Mouse (Mus musculus): ENCODE measurements at regions not wholly inside any gene's neighbourhood (a gene's known extent, or its start where the extent isn't known, plus 50 kb on each side); places are given as distances from the start of the nearest gene placed in this dataset.

- no peak for DNase-seq
Measured at GRCm38 (mm10) chr6:143287322-143287721, 120.3 kb downstream of the Etnk1 start.

- DNase-seq = no peak
Measured at GRCm38 (mm10) chr6:143288491-143289130, 121.6 kb downstream of the Etnk1 start.

GRCm38 (mm10) chr6:143293648-143294047 lies 126.6 kb downstream of the Etnk1 start:
- no peak for DNase-seq

- no peak for DNase-seq
Measured at GRCm38 (mm10) chr6:143298391-143298790, 131.4 kb downstream of the Etnk1 start.

- DNase-seq = no peak
Measured at GRCm38 (mm10) chr6:143301414-143301813, 134.4 kb downstream of the Etnk1 start.

GRCm38 (mm10) chr6:143307327-143307726 lies 140.3 kb downstream of the Etnk1 start:
- DNase-seq = no peak

- no peak for DNase-seq
Measured at GRCm38 (mm10) chr6:143315859-143316258, 148.8 kb downstream of the Etnk1 start.

- DNase-seq = no peak
Measured at GRCm38 (mm10) chr6:143320426-143320825, 153.4 kb downstream of the Etnk1 start.

- no peak for DNase-seq
Measured at GRCm38 (mm10) chr6:143324636-143325035, 157.6 kb downstream of the Etnk1 start.

- no peak for DNase-seq
Measured at GRCm38 (mm10) chr6:143326956-143327722, 160.1 kb downstream of the Etnk1 start.

- no peak for DNase-seq
Measured at GRCm38 (mm10) chr6:143327788-143328187, 160.8 kb downstream of the Etnk1 start.

GRCm38 (mm10) chr6:143328202-143328601 lies 161.2 kb downstream of the Etnk1 start:
- no peak for DNase-seq

- DNase-seq = no peak
Measured at GRCm38 (mm10) chr6:143329096-143329495, 162.1 kb downstream of the Etnk1 start.

- DNase-seq = no peak
Measured at GRCm38 (mm10) chr6:143333493-143333892, 166.5 kb downstream of the Etnk1 start.

GRCm38 (mm10) chr6:143336574-143336973 lies 169.6 kb downstream of the Etnk1 start:
- DNase-seq = no peak

GRCm38 (mm10) chr6:143349000-143349399 lies 182.0 kb downstream of the Etnk1 start:
- no peak for DNase-seq

GRCm38 (mm10) chr6:143359320-143360032 lies 192.5 kb downstream of the Etnk1 start:
- DNase-seq = no peak

GRCm38 (mm10) chr6:143361149-143361725 lies 194.2 kb downstream of the Etnk1 start:
- DNase-seq = no peak

GRCm38 (mm10) chr6:143361963-143362362 lies 194.9 kb downstream of the Etnk1 start:
- DNase-seq = no peak

- DNase-seq = no peak
Measured at GRCm38 (mm10) chr6:143365840-143366239, 198.8 kb downstream of the Etnk1 start.

- DNase-seq = no peak
Measured at GRCm38 (mm10) chr6:143367804-143368203, 200.8 kb downstream of the Etnk1 start.

- no peak for DNase-seq
Measured at GRCm38 (mm10) chr6:143368646-143369045, 201.6 kb downstream of the Etnk1 start.

- DNase-seq = no peak
Measured at GRCm38 (mm10) chr6:143372487-143372886, 205.5 kb downstream of the Etnk1 start.

Measured in cerebellum, adult 8-10 months (tissue).